Mouse (Mus musculus) kidney, adult 2 months (tissue): Measurements from ENCODE around the gene Nkpd1.

Source experiments
- CTCF ChIP-seq: fragments of 200-500 bp; conservative IDR thresholded peaks from 2 replicates; pipeline ENCODE4 v1.5.1; 2011; ENCODE audit warnings: low read depth, mild to moderate bottlenecking, control low read depth, low read length, moderate library complexity, mixed read lengths; ENCODE audit not compliant: insufficient read depth, insufficient read length
- POLR2A ChIP-seq: fragments of 200-500 bp; IDR thresholded peaks from one replicate; pipeline ENCODE4 v1.6.1; 2011; ENCODE audit warnings: low read depth, low read length, control low read depth

GRCm38 (mm10) chr7:19517652-19518365 lies at the start of gene Nkpd1:
- TF ChIP-seq CTCF (peak; percentile 48), POLR2A (no peak)
